Mouse (Mus musculus) megakaryocyte, embryonic 14.5 days (primary cell): ENCODE results near the gene Hivep3. TPM values are rescaled to one million over a fixed set of nuclear protein-coding genes. Genes with fewer than 3 reads are reported as not detected.

Experiments used
- H3K27me3 ChIP-seq: replicated peaks from 2 replicates; pipeline ENCODE3; 2012; ENCODE audit warnings: inconsistent platforms
- H3K36me3 ChIP-seq: replicated peaks from 2 replicates; pipeline ENCODE3; 2012; ENCODE audit warnings: low read length, inconsistent platforms, mixed read lengths
- H3K4me1 ChIP-seq: 2 replicates; pipeline ENCODE4 v1.6.1; 2012; ENCODE audit warnings: inconsistent platforms
- H3K4me3 ChIP-seq: replicated peaks from 2 replicates; pipeline ENCODE3; 2012; ENCODE audit warnings: moderate library complexity, mild to moderate bottlenecking, inconsistent platforms
- H3K9me3 ChIP-seq: 2 replicates; pipeline ENCODE4 v1.6.1; 2012; ENCODE audit warnings: inconsistent platforms
- FLI1 ChIP-seq: IDR thresholded peaks from 2 replicates; pipeline ENCODE4 v1.6.1; 2012; ENCODE audit warnings: low read length, inconsistent platforms, mixed read lengths
- GATA1 ChIP-seq: IDR thresholded peaks from 3 replicates; pipeline ENCODE4 v1.6.1; 2012; ENCODE audit warnings: mixed read lengths, low read length, inconsistent platforms, borderline replicate concordance
- polyA plus RNA-seq: library from polyadenylated mRNA; stranded (reverse); fragments of >175 nt; gene quantifications from 2 replicates; pipeline ENCODE4 v1.2.3, GENCODE M21; 2012; ENCODE audit warnings: low replicate concordance; ENCODE audit not compliant: insufficient read depth

Gene Hivep3
- polyA plus RNA-seq, 1 experiment, result 10.4 TPM

- Histone ChIP-seq H3K9me3 (no peaks in the 10 kb centered on the region), H3K4me1 (no peaks in the 10 kb centered on the region), H3K27me3 (peaks cover 82% of the 10 kb centered on the region), H3K4me3 (no peak overlapping the region), H3K36me3 (no peaks in the 10 kb centered on the region)
- TF ChIP-seq FLI1 (no peak), GATA1 (no peak)
Measured at GRCm38 (mm10) chr4:120124656-120125055, 391.1 kb downstream of the Hivep3 start.

GRCm38 (mm10) chr4:120126047-120126446, 392.5 kb downstream of the Hivep3 start:
- H3K36me3 ChIP-seq, result no peaks in the 10 kb centered on the region
- peaks cover 79% of the 10 kb centered on the region for H3K27me3 ChIP-seq
- H3K4me3 ChIP-seq, result no peak overlapping the region
- no peaks in the 10 kb centered on the region for H3K4me1 ChIP-seq
- no peaks in the 10 kb centered on the region for H3K9me3 ChIP-seq
- no peak for TF ChIP-seq GATA1
- no peak for TF ChIP-seq FLI1

GRCm38 (mm10) chr4:120127333-120127732, 393.7 kb downstream of the Hivep3 start:
- Histone ChIP-seq H3K4me1 (no peaks in the 10 kb centered on the region), H3K4me3 (no peak overlapping the region), H3K27me3 (peaks cover 70% of the 10 kb centered on the region), H3K9me3 (no peaks in the 10 kb centered on the region), H3K36me3 (peaks cover 9% of the 10 kb centered on the region)
- TF ChIP-seq GATA1, result no peak
- TF ChIP-seq FLI1, result no peak

- Histone ChIP-seq H3K4me1 (no peaks in the 10 kb centered on the region), H3K9me3 (no peaks in the 10 kb centered on the region), H3K36me3 (peaks cover 12% of the 10 kb centered on the region), H3K4me3 (no peak overlapping the region), H3K27me3 (peaks cover 69% of the 10 kb centered on the region)
- TF ChIP-seq FLI1, result no peak
- TF ChIP-seq GATA1, result no peak
Measured at GRCm38 (mm10) chr4:120128033-120128432, 394.4 kb downstream of the Hivep3 start.

GRCm38 (mm10) chr4:120129233-120129885, 395.8 kb downstream of the Hivep3 start:
- Histone ChIP-seq H3K4me1 (no peaks in the 10 kb centered on the region), H3K9me3 (no peaks in the 10 kb centered on the region), H3K27me3 (peaks cover 59% of the 10 kb centered on the region), H3K36me3 (peaks cover 23% of the 10 kb centered on the region), H3K4me3 (no peak overlapping the region)
- no peak for TF ChIP-seq GATA1
- TF ChIP-seq FLI1, result no peak

- no peak for TF ChIP-seq GATA1
- TF ChIP-seq FLI1, result no peak
- Histone ChIP-seq H3K27me3 (peaks cover 48% of the 10 kb centered on the region), H3K9me3 (no peaks in the 10 kb centered on the region), H3K4me1 (no peaks in the 10 kb centered on the region), H3K36me3 (peaks cover 24% of the 10 kb centered on the region), H3K4me3 (no peak overlapping the region)
Measured at GRCm38 (mm10) chr4:120130926-120131325, 397.3 kb downstream of the Hivep3 start.

- Histone ChIP-seq H3K27me3 (peaks cover 44% of the 10 kb centered on the region), H3K4me3 (no peak overlapping the region), H3K36me3 (peaks cover 24% of the 10 kb centered on the region), H3K4me1 (no peaks in the 10 kb centered on the region), H3K9me3 (no peaks in the 10 kb centered on the region)
- TF ChIP-seq GATA1 (no peak), FLI1 (no peak)
Measured at GRCm38 (mm10) chr4:120131441-120132220, 398.0 kb downstream of the Hivep3 start.

GRCm38 (mm10) chr4:120134223-120134622, 400.6 kb downstream of the Hivep3 start:
- no peak for TF ChIP-seq GATA1
- TF ChIP-seq FLI1, result no peak
- Histone ChIP-seq H3K9me3 (no peaks in the 10 kb centered on the region), H3K4me3 (no peak overlapping the region), H3K4me1 (no peaks in the 10 kb centered on the region), H3K27me3 (peaks cover 40% of the 10 kb centered on the region), H3K36me3 (peaks cover 24% of the 10 kb centered on the region)

GRCm38 (mm10) chr4:120141810-120142209, 408.2 kb downstream of the Hivep3 start:
- peaks cover 2% of the 10 kb centered on the region; the same call in 1 of the 2 replicates for H3K9me3 ChIP-seq
- peaks cover 3% of the 10 kb centered on the region; the same call in 1 of the 2 replicates for H3K4me1 ChIP-seq
- no peak overlapping the region for H3K4me3 ChIP-seq
- H3K36me3 ChIP-seq, result no peaks in the 10 kb centered on the region
- TF ChIP-seq GATA1 (no peak), FLI1 (no peak)
- peaks cover 81% of the 10 kb centered on the region for H3K27me3 ChIP-seq

GRCm38 (mm10) chr4:120142905-120143304, 409.3 kb downstream of the Hivep3 start:
- Histone ChIP-seq H3K36me3 (no peaks in the 10 kb centered on the region), H3K27me3 (peaks cover 85% of the 10 kb centered on the region), H3K9me3 (peaks cover 2% of the 10 kb centered on the region; the same call in 1 of the 2 replicates), H3K4me1 (peaks cover 3% of the 10 kb centered on the region; the same call in 1 of the 2 replicates), H3K4me3 (no peak overlapping the region)
- no peak for TF ChIP-seq GATA1
- TF ChIP-seq FLI1, result no peak
